Mouse (Mus musculus): ENCODE results near the gene Reln. TPM values are rescaled to one million over a fixed set of nuclear protein-coding genes. Genes with fewer than 3 reads are reported as not detected.

Gene Reln
- total RNA-seq, 2 experiments from 2014 or later, result not detected

DNA sequence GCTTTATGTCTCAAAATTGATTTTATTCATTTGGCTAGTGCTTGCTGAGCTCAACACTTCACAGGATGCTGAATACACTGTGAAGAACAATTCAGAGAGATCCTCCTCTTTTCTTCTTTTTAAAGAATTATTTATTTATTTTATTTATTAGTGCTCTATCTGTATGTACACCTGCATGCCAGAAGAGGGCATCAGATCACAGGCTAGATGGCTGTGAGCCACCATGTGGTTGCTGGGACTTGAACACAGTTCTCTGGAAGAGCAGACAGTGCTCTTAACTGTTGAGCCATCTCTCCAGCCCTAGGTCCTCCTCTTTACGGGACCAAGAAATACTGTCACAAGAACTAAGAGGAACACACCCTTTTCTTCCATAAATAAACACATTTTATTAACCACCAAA lies 399.9 kb downstream of the Reln start:
- no peak for ATAC-seq (replicated peaks; ENCODE audit: poor library complexity, severe bottlenecking)

DNA sequence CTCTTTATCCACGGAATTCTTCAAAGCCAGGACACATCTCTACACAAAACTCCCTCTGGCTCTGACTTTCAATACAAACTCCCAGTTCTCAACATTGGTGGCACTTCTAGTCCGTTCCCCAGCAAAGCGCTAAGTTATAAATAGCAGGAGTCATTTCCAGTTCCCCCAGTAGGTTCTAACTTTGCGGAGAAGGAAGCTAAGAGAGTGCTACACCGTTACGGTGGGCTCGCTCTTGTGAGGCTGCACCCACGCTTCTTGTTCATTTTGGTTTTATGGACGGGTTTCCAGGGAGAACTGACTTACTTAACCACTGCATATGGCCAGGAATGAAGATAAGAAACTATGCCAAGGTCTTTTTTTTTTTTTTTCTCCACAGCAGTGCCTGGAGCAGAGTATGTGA lies 405.1 kb downstream of the Reln start:
- no peak for ATAC-seq (replicated peaks; ENCODE audit: poor library complexity, severe bottlenecking)

DNA sequence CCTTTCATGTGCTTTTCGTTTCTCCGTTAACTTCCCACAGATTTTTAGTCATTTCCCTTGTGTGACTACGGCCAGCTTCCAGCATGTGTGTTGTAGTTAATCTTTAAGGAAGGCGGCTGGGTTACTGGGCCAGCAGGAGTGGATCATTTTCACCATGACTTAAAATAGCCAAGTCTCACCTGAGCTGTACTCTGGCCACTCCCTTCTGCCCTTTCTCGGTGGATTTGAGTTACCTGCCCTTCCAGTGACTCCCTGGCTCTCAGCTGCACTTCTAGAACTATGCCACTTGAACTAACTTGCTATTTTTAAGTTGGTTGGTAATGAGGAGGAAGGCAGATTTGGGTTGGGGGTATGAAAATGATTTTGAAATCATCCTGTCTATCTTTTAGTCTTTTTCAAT lies 406.4 kb downstream of the Reln start:
- no peak for ATAC-seq (replicated peaks; ENCODE audit: poor library complexity, severe bottlenecking)

DNA sequence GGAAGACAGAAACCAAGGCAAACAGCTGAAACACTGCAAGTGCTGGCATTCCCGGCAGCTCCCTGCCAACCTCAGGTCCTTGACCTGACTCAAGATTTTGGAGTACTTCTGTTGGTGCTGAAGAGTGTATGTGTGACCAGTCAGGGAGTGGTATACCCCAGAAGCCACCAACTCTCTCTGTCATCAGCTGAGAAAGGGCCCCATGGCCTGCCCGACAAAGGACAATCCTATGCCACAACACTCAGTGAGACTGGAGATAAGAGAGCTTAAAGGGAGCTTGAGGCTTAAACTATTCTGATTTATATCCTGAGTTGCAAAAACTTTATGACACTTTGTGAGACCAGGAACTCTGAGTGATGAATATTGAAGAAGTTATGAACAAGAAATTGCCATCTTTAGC lies 407.9 kb downstream of the Reln start:
- ATAC-seq (replicated peaks; ENCODE audit: poor library complexity, severe bottlenecking), result no peak

DNA sequence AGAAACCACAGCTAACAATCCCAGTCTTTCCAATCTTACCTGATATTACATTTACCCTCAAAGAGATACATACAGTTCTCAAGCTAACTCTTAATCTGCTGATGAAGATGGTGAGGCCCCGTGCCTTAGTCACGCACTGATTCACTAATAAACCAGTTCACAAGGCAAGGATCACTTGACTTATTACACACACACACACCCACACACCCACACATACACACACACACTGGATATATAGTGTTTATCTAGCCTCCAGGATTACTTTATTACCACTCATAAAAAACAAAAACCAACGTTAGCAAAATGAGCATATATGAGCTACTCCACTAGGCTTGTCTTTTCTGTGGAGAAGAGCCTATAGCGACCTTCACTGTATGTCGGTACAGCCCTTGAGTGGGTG lies 408.4 kb downstream of the Reln start:
- ATAC-seq (replicated peaks; ENCODE audit: poor library complexity, severe bottlenecking), result no peak

DNA sequence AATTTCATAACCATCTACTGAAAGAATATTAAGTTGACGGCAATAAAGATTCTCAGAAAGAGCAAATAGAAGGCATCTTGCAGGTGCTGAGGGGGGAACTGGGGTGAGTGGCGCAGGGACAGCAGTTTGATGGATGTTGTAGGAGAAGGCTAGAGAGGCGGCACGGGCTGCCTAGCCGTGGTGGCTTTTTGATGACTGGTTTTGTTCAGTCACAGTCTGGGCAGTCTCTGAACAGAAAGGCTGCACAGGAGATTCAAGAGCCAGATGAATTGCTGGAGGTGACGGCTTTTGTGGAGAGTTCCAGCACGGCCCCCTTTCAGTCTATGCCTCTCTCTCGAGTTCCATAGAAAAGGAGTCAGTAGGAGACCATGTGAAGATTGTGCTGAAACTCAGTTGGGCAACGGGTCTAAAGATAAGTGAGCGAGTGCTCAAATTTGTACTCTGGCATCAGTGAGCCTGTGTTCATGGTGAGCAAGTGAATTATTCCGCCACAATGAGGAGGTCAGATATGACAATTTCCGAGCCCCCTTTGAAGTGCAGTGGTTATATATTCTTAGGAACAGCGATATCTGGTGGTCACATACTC lies 409.6 kb downstream of the Reln start:
- no peak for ATAC-seq (replicated peaks; ENCODE audit: poor library complexity, severe bottlenecking)

DNA sequence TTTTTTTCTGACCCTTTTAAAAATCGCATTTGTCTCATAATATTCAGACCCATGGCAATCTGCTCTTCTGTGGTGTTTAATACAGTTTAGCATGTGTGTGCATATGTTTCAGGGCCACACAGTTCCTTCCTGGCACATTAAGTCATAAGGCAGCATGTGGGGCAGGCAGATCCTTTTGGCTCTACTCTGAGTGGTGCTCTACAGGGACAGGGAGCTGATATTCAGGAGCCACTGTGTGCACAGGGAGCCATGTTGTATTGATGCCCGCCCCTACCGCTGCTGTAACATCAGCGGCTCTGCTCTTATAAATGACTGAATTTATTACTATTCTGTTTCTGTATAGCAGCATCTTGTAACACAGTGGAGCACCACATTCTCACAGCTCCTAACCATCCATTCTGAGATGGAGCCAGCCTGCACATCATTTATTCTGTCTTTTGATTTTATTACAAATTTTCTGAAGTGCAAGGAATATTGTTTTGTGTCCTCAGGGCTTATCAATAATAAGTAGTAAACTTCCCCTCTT lies 410.3 kb downstream of the Reln start:
- no peak for ATAC-seq (replicated peaks; ENCODE audit: poor library complexity, severe bottlenecking)

DNA sequence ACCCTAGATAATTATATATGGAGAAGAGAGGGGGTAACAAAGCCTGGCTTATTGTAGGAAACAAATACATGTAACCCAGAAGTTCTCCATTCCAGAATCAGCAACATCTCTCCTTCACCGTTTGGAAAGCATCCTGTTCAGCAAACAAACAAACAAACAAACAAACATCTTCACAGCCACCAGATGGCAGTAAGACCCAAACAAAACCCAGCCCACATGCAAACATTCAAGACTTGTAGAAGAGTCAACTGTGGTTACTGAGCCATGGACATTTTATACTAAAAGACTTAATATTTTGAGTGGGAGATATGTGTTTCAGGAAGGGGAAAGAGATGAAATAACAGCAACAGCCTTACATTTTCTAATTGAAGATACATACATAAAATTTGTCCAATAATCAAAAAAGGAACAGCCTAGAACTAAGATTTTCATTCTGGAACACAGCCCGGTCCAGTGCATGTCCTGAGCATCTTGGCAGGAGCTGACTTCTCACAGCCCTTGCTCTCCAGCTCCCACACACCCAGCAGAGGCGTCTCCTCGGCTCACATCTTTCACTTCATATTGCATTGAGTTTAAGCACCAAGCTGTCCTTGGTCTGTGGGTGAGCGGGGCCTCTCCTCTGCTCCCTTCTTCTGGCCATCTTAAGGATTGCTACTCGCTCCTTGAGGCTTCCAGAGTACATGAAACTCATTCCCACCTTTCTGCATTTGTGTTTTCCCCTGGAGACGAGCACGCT lies 411.0 kb downstream of the Reln start:
- no peak for ATAC-seq (replicated peaks; ENCODE audit: poor library complexity, severe bottlenecking)

DNA sequence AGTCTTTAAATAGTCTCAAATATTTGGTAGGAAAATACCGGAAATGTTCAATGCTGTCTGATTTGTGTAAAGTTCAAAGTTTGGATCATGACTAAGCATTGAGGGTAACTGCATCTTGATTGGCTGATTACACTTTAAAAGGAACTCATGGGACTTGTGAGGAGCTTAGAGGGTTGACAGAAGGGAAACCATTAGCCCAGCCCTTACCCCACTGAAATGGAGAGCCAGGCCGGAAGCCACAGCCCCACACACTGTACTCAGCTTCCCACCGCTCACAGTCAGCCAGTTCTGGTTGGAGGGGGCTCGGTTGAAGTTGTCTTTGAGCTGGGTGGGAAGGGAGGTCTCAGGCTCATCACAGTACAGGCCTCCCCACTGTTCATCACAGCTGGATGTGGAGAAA lies 413.4 kb downstream of the Reln start:
- ATAC-seq (replicated peaks; ENCODE audit: poor library complexity, severe bottlenecking), result no peak

DNA sequence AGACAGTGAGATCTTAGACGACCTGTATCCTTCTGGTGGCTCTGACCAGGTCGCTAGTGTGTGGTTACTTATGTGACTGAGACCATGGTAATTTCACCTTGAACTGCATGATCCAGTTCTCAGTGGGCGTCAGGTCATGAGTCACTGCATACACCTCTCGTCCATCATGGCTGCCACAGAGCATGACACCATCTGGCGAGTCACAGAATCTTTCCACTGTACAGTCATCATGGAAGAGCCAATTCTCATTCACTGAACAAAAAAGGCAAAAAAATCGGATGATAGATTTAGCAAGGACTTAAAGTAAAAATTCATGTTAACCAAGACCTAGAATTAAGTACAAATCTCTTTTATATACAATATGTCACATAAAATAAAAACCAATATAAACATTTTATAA lies 424.2 kb downstream of the Reln start:
- no peak for ATAC-seq (replicated peaks; ENCODE audit: poor library complexity, severe bottlenecking)

DNA sequence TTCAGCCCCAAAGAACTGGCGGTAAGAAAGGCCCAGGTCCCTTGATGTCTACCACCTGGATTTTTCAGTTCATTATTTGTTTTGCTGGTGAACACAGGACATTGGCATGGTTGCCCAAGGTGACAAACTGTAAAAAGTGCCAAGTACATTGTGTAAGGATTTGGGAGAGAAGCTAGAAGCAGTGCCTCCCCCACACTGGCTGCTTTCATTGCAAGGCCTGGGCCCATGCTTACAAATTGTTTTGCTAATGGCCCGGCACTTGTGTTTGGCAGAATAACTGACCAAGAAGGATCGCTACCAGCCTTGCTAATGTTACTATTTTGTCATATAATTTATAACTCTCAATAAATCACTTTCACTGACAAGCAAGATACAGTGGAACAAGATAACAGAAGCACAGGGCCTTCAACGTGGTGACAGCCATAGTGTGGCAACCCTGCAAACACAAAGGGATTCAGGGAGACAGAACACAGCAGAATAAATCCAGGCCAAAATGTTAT lies 425.2 kb downstream of the Reln start:
- ATAC-seq (replicated peaks; ENCODE audit: poor library complexity, severe bottlenecking), result no peak

DNA sequence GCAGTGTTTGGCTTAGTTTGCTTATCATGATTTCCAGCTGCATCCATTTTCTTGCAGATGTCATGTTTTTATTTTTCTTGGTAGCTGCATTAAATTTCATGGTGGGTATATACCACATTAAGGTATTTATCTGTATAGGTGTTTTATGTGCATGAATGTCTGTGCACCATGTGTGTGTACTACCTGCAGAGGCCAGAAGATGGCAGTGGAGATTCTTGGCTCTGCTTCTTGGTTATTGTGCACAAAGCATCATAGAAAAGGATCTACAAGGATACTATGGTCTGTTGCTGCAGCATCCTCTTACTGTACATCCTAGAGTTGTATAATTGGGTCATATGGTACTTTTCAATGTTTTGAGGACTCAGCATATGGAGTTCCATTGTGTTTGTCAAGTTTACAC lies 428.5 kb downstream of the Reln start:
- ATAC-seq (replicated peaks; ENCODE audit: poor library complexity, severe bottlenecking), result no peak

DNA sequence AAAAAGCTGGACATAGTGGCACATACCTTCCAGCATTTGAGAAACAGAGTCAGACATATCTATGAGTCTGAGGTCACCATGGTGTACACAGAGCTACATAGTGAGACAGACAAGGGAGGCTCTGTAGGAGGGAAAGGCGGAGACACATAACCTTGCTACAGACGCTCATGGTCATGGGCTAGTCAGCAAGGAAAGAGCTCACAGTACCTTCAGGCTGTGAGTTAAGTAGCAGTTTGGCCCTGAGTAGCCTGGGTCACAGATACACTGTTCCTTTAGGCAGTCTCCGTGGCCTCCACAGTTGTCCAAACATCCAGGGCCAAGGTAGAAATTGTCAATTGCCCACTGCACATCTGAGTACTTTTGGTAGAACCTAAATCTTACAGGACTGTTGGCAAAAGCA lies 429.7 kb downstream of the Reln start:
- no peak for ATAC-seq (replicated peaks; ENCODE audit: poor library complexity, severe bottlenecking)

DNA sequence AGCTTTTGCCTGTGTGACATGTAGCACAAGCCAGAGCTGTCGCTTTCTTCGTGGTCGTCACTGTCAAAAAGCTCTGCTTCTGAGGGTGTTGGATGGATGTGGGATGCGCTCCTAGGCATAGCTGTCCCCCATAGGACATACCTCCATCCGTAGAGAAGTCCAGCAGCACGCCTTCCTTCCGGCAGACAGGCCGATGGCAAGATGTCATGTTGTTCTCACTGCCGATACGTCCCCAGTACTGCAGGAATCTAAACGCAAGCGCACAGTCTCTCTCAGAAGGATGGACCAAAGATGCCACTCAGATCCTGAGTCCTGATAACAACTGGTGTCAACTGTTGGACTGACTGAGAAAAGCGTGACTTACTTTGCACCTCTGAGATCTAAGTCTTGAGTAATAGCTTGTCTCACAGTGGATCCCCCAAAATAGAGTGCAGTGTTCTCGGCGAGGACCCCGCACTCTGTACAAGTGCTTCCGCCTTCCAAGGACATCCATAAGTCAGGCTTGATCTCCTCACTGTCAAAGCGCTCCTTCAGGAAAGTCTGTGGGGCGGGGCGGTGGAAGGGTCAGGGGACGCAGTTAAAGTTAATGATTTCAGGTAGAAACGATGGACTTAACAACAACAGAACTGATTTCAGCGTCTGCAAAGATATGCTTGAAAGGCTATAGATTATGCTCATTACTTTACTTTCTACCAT lies 431.5 kb downstream of the Reln start:
- ATAC-seq (replicated peaks; ENCODE audit: poor library complexity, severe bottlenecking), result no peak

DNA sequence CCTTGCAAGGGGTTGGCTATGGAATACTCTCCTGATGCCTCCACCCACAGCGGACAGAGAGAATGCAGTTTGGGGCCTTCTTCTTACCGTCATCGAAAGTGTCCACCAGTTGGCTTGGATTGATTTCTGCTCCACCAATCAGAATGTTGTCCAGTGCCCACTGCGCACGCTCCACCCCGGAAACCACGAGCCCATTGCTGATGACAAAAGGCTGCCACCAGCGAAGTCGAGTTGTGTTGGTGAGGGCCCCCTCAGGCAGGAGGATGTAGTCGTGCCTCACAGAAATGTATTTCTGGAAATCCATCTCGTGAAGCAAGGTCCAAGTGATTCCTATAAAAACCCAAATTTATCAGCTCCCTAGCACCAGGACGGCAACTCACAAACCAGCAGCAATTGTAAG lies 433.8 kb downstream of the Reln start:
- no peak for ATAC-seq (replicated peaks; ENCODE audit: poor library complexity, severe bottlenecking)

DNA sequence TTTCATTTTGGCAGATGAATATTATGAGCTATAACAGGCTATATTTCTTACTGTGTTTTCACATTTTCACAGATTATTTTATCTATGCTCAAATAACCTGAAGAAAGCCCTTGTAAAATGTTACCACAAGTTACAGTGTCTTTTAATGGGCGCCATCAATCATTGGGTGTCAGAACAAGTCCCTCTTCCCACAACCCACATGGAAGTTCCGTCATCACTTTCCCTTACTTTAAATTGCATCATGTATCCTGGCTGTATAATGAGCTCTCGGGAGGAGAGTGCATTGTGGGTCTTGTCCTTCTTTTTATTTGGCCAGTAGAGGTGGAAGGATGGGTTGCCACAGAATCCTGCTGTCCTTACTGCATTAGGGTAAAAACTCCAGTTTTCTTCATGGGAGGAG lies 434.8 kb downstream of the Reln start:
- no peak for ATAC-seq (replicated peaks; ENCODE audit: poor library complexity, severe bottlenecking)

DNA sequence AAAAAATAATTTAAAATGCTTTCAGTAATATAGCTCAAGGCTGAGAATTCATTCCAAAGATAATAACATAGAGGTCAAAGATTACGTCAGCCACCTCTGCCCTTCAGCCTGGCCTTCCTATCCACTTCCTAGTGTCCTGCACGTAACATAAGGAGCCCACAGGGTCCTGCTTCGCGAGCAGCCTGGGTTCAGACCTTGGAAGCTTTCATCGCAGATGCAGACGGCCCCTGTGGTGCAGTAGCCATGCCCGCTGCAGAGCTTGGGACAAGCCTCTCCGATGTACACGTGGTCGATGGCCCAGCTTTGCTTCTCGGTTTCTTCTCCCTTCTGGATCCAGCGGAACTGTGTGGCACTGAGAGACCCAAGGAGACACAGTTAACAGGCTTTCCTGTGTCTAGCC lies 443.1 kb downstream of the Reln start:
- ATAC-seq (replicated peaks; ENCODE audit: poor library complexity, severe bottlenecking), result no peak

DNA sequence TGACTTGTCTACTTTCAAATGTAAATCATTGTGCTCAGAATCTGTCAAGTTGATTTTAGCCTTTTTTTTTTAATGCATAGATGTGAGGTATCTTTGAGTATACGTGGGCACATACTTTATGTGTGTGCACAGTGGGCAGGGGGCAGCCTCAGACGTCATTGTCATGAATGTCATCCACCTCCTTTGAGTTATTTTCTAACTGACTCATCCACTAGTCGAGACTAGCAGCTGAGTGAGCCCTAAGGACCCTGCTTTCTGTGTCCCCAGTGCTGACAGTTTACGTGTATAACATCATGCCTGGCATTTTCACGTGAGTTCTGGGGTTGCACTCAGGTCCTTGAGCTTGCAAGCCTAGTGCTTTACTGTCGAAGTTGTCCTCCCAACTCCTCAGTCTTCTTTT lies 443.6 kb downstream of the Reln start:
- ATAC-seq (replicated peaks; ENCODE audit: poor library complexity, severe bottlenecking), result no peak

DNA sequence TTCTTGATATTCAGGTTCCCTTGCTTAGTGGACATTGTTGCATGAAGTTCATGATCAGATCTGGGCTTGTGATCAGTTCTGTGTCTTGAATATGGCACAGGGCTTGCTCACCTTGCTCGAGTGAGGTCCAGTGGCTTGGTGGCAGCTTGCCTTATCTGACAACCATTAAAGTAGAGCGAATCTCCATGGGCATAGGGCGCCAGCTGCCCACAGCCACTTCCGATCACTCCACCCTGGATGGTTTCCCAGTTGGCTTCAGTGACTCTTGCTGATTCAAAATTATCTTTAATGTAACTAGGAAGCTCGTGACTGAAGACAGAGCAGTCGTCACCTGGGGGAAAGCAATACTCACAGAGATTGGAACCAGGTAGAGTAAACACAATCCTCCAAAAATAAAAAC lies 445.6 kb downstream of the Reln start:
- no peak for ATAC-seq (replicated peaks; ENCODE audit: poor library complexity, severe bottlenecking)

DNA sequence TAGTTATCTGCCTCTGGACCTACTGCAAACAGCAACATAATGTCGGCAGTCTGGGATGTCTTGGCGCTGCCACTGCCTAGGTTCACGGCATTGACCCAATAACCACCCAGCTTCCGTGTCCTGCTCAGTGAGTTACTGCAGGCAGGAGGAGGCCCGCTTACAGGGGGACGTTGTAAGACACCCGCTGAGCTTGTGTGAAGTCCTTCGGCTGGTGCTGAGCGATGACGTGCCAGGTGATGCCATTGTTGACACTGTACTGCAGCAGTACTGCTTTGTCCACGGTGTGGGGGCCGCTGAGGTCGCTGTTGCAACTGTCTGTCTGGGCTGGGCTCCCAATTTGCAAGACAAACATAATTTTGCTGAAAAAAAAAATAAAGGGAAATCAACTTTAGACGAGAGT lies 447.9 kb downstream of the Reln start:
- no peak for ATAC-seq (replicated peaks; ENCODE audit: poor library complexity, severe bottlenecking)

DNA sequence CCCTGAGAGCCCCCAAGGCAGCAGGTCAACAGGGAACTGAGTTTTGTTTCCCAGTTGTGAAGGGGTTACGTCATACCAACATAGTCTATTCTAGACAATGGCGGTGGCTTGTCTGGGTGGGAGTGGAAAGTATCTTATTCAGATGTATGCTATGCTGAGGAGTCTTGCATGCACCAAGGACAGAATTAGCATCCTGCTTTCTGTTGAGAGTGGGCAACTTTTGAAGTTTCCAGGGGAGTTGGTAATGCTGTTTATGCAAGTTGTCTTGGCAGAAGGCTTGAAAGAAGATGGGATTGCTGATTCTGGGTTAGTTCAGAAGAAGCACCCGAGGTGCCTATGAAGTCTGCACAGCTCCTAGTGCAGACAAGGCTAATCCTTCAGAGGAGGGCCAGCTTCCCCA lies 450.3 kb downstream of the Reln start:
- no peak for ATAC-seq (replicated peaks; ENCODE audit: poor library complexity, severe bottlenecking)

DNA sequence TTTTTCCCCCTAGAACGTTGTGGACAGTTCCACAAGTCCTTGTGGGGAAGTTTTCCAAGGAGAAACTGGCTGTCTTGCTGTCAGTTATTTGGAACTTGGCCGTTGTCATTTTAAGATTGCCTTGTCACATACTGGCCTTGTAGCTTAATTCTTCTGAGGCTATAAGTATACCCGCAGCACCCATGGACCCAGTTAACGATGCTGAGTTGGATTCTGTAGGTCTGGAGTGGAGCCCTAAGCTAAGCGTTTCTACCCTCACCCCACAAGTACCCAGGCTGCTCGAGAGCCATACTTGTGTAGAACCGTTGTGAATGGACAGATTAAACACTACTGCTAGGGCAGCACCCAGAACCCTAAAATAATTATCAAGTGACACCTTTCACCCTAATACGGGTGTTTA lies 477.8 kb downstream of the Reln start:
- ATAC-seq (replicated peaks; ENCODE audit: poor library complexity, severe bottlenecking), result no peak

Data from granulocyte monocyte progenitor cell, adult 5-6 weeks (primary cell).